Mouse (Mus musculus) small intestine, adult 2 months (tissue): ENCODE results near the gene Hscb. TPM values are rescaled to one million over a fixed set of nuclear protein-coding genes. Genes with fewer than 3 reads are reported as not detected.

ENCODE experiments used
- H3K27ac ChIP-seq: fragments of 200-500 bp; 2 replicates; pipeline ENCODE4 v1.5.1; 2012; ENCODE audit warnings: low read depth, low read length, control low read depth, inconsistent platforms; ENCODE audit not compliant: insufficient read depth
- H3K27me3 ChIP-seq: fragments of 200-500 bp; 2 replicates; pipeline ENCODE4 v1.6.1; 2012; ENCODE audit warnings: mild to moderate bottlenecking, moderate library complexity, low read length, inconsistent platforms; ENCODE audit not compliant: control insufficient read depth, insufficient read depth
- H3K36me3 ChIP-seq: fragments of 200-500 bp; 2 replicates; pipeline ENCODE4 v1.6.1; 2012; ENCODE audit warnings: mild to moderate bottlenecking, low read length, control low read depth, inconsistent platforms; ENCODE audit not compliant: control insufficient read depth, insufficient read depth
- H3K4me1 ChIP-seq: fragments of 200-500 bp; 2 replicates; pipeline ENCODE4 v1.6.1; 2012; ENCODE audit warnings: low read length, inconsistent platforms, mixed read lengths; ENCODE audit not compliant: control insufficient read depth, insufficient read depth, insufficient read length
- H3K4me3 ChIP-seq: fragments of 200-500 bp; 2 replicates; pipeline ENCODE4 v1.5.1; 2012; ENCODE audit warnings: low read depth, mild to moderate bottlenecking, control low read depth, inconsistent platforms, low read length, moderate library complexity
- CTCF ChIP-seq: fragments of 200-500 bp; IDR thresholded peaks from 2 replicates; pipeline ENCODE4 v1.5.1; 2012; ENCODE audit warnings: low read depth, mild to moderate bottlenecking, control low read depth, inconsistent platforms, low read length, moderate library complexity, mixed read lengths; ENCODE audit not compliant: insufficient replicate concordance, insufficient read length; ENCODE audit errors: extremely low read depth
- POLR2A ChIP-seq: fragments of 200-500 bp; IDR thresholded peaks from 2 replicates; pipeline ENCODE4 v1.6.1; 2012; ENCODE audit warnings: low read depth, mild to moderate bottlenecking, control low read depth, inconsistent platforms, low read length, moderate library complexity
- WGBS: fragments of 180-500 bp; shearing (Covaris S2); methylation state at CpG from one replicate; pipeline ENCODE4 v1.1.7; 2018; 5-methylcytosine and 5-hydroxymethylcytosine counted together
- polyA plus RNA-seq: library from polyadenylated mRNA; depleted of rRNA; stranded (reverse); fragments of >200 nt; gene quantifications from 2 replicates; pipeline ENCODE4 v1.2.3, GENCODE M21; 2012

The Hscb gene
- polyA plus RNA-seq, 1 experiment: 10.5 TPM

- H3K4me3 ChIP-seq: no peak overlapping the region
- TF ChIP-seq POLR2A (no peak), CTCF (no peak)
- no peak overlapping the region for H3K27ac ChIP-seq
- H3K4me1 ChIP-seq: no peaks in the 10 kb centered on the region
- peaks cover 5% of the 10 kb centered on the region for H3K36me3 ChIP-seq
- peaks cover 3% of the 10 kb centered on the region; the same call in 1 of the 2 replicates for H3K27me3 ChIP-seq
Measured at GRCm38 (mm10) chr5:110874711-110875110, 35.1 kb upstream of the Hscb start.

DNA sequence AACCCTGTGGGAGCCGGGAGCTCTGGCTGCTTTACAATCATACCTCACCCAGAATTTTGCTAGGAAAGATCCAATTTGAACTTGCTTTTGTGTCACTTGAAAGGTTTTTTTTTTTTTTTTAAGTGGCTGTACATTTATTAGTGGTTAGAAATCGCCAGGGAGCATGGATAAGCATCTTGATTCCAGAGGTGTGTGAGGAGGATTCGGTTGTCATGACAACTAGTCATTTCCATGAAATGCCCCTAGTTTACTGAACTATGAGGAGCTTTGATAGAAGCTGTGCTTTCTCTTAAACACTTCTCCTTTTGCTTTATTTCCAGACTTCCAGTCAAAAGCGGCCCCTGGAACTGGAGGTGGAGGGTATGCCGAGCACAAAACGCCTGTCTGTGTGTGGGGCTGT is 33.6 kb upstream of the Hscb start:
- H3K27me3 ChIP-seq: no peaks in the 10 kb centered on the region
- 94% methylated on average over 6 of the region's 6 CpGs for WGBS
- TF ChIP-seq POLR2A: no peak
- no peak for TF ChIP-seq CTCF

DNA sequence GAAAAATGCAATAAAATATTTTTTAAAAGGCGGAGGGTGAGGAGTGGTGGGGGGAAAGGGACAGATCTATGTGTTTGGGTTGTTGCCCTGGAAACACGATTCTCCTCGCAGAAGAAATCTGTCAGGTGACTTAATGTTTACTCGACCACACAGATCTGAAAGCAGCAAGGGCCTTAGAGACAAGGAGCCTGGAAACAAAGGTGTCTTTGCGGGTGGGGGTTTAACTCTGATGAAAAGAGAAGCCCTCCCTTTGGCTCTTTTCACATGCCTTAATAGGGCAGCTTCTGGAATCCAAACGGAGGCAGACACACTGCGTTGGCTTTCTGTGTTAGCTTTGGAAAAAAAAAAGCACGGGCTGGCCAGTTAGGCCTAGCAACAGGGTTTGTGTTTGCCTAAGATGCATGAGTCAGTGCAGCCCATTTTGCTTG is 29.7 kb upstream of the Hscb start:
- WGBS: 53% methylated on average over 8 of the region's 8 CpGs
- H3K27ac ChIP-seq: no peak overlapping the region
- no peak overlapping the region for H3K4me3 ChIP-seq
- H3K27me3 ChIP-seq: no peaks in the 10 kb centered on the region
- H3K4me1 ChIP-seq: no peaks in the 10 kb centered on the region
- peaks cover 10% of the 10 kb centered on the region for H3K36me3 ChIP-seq
- no peak for TF ChIP-seq CTCF
- TF ChIP-seq POLR2A: no peak

More for the DNA sequence above, 33.6 kb upstream of the Hscb start:
- Histone ChIP-seq H3K27ac (no peak overlapping the region), H3K4me1 (no peaks in the 10 kb centered on the region), H3K36me3 (peaks cover 5% of the 10 kb centered on the region), H3K4me3 (no peak overlapping the region)

GRCm38 (mm10) chr5:110868460-110868859 is 28.9 kb upstream of the Hscb start:
- no peak for TF ChIP-seq CTCF
- TF ChIP-seq POLR2A: no peak
- Histone ChIP-seq H3K27me3 (no peaks in the 10 kb centered on the region), H3K4me3 (no peak overlapping the region), H3K4me1 (no peaks in the 10 kb centered on the region), H3K36me3 (peaks cover 11% of the 10 kb centered on the region), H3K27ac (no peak overlapping the region)
- WGBS: 76% methylated on average over 4 of the region's 4 CpGs

GRCm38 (mm10) chr5:110860445-110860844 is 20.9 kb upstream of the Hscb start:
- Histone ChIP-seq H3K27me3 (no peaks in the 10 kb centered on the region), H3K4me1 (no peaks in the 10 kb centered on the region), H3K27ac (no peak overlapping the region), H3K36me3 (peaks cover 4% of the 10 kb centered on the region), H3K4me3 (no peak overlapping the region)
- TF ChIP-seq POLR2A (no peak), CTCF (no peak)
- 74% methylated on average over 5 of the region's 5 CpGs for WGBS

GRCm38 (mm10) chr5:110859013-110859650 is 19.6 kb upstream of the Hscb start:
- Histone ChIP-seq H3K4me1 (no peaks in the 10 kb centered on the region), H3K36me3 (peaks cover 4% of the 10 kb centered on the region), H3K27me3 (no peaks in the 10 kb centered on the region), H3K27ac (peak overlapping the region; percentile 56), H3K4me3 (peak overlapping the region; percentile 29)
- 66% methylated on average over 13 of the region's 13 CpGs for WGBS
- 0 out of 2 replicates have a peak, but pooled peaks have one; percentile 13 for TF ChIP-seq POLR2A
- TF ChIP-seq CTCF: no peak

GRCm38 (mm10) chr5:110857091-110857490 is 17.5 kb upstream of the Hscb start:
- Histone ChIP-seq H3K4me3 (no peak overlapping the region), H3K36me3 (peaks cover 2% of the 10 kb centered on the region), H3K27ac (no peak overlapping the region), H3K27me3 (no peaks in the 10 kb centered on the region), H3K4me1 (no peaks in the 10 kb centered on the region)
- no peak for TF ChIP-seq POLR2A
- TF ChIP-seq CTCF: no peak
- 79% methylated on average over 5 of the region's 5 CpGs for WGBS

- 61% methylated on average over 1 of the region's 1 CpGs for WGBS
- H3K4me3 ChIP-seq: no peak overlapping the region
- H3K4me1 ChIP-seq: no peaks in the 10 kb centered on the region
- H3K27ac ChIP-seq: no peak overlapping the region
- TF ChIP-seq POLR2A: no peak
- TF ChIP-seq CTCF: no peak; the same call in 1 of the 2 replicates
- no peaks in the 10 kb centered on the region for H3K27me3 ChIP-seq
- peaks cover 9% of the 10 kb centered on the region for H3K36me3 ChIP-seq
Measured at GRCm38 (mm10) chr5:110852990-110853389, 13.4 kb upstream of the Hscb start.
